Mouse (Mus musculus) brain, embryonic 14.5 days (tissue): ENCODE results near the gene Fa2h.

ENCODE experiments used
- CTCF ChIP-seq: fragments of 200-500 bp; IDR thresholded peaks from 2 replicates; pipeline ENCODE4 v1.5.1; 2012; ENCODE audit warnings: inconsistent platforms, mild to moderate bottlenecking, moderate library complexity, borderline replicate concordance; ENCODE audit not compliant: insufficient read depth, insufficient read length; ENCODE audit errors: extremely low read depth
- POLR2A ChIP-seq: fragments of 200-500 bp; IDR thresholded peaks from 2 replicates; pipeline ENCODE4 v1.6.1; 2012; ENCODE audit warnings: mild to moderate bottlenecking, inconsistent platforms, borderline replicate concordance; ENCODE audit not compliant: poor library complexity, insufficient read depth, insufficient read length, severe bottlenecking; ENCODE audit errors: extremely low read depth

GRCm38 (mm10) chr8:111314729-111315128 lies 78.9 kb downstream of the Fa2h start:
- TF ChIP-seq CTCF (no peak), POLR2A (no peak)
